Mouse (Mus musculus) embryonic facial prominence, embryonic 12.5 days (tissue): Measurements from ENCODE around the gene Aifm2. TPM values are rescaled to one million over a fixed set of nuclear protein-coding genes. Genes with fewer than 3 reads are reported as not detected.

Experiments used
- ATAC-seq: fragments of 200-750 bp; cut with Nextera tagmentation; 2 replicates; pipeline ENCODE4 v1.8.0; 2017; ENCODE audit not compliant: insufficient number of reproducible peaks, insufficient read depth, low FRiP score, low TSS enrichment
- H3K27ac ChIP-seq: fragments of 300-500 bp; sonication (generic); 2 replicates; pipeline ENCODE4 v1.5.1; 2016; ENCODE audit warnings: mild to moderate bottlenecking
- H3K27me3 ChIP-seq: fragments of 300-500 bp; sonication (generic); 2 replicates; pipeline ENCODE4 v1.6.1; 2016; ENCODE audit warnings: mild to moderate bottlenecking, moderate library complexity
- H3K36me3 ChIP-seq: fragments of 300-500 bp; sonication (generic); 2 replicates; pipeline ENCODE4 v1.6.1; 2016; ENCODE audit warnings: mild to moderate bottlenecking
- H3K4me1 ChIP-seq: fragments of 300-500 bp; sonication (generic); 2 replicates; pipeline ENCODE4 v1.6.1; 2016
- H3K4me2 ChIP-seq: fragments of 300-500 bp; sonication (generic); replicated peaks from 2 replicates; pipeline ENCODE4 v1.6.1; 2016; ENCODE audit warnings: mild to moderate bottlenecking, moderate library complexity
- H3K4me3 ChIP-seq: fragments of 300-500 bp; sonication (generic); 2 replicates; pipeline ENCODE4 v1.5.1; 2016; ENCODE audit warnings: mild to moderate bottlenecking
- H3K9ac ChIP-seq: fragments of 300-500 bp; sonication (generic); 2 replicates; pipeline ENCODE4 v1.6.1; 2016; ENCODE audit warnings: mild to moderate bottlenecking, moderate library complexity
- H3K9me3 ChIP-seq: fragments of 300-500 bp; sonication (generic); 2 replicates; pipeline ENCODE4 v1.6.1; 2016; ENCODE audit warnings: mild to moderate bottlenecking, moderate library complexity
- WGBS: fragments of 180-500 bp; shearing (Covaris S2); methylation state at CpG from one replicate; pipeline ENCODE4 v1.1.7; 2016; 5-methylcytosine and 5-hydroxymethylcytosine counted together
- polyA plus RNA-seq: library from polyadenylated mRNA; unstranded; fragments of >200 nt; fragmentation: Nextera tagmentation; extraction: Ambion mirVana; gene quantifications from 2 replicates; pipeline ENCODE4 v1.2.1, GENCODE M21; 2016

Aifm2 gene
- polyA plus RNA-seq, 1 experiment from 2014 or later = 13.4 TPM

DNA sequence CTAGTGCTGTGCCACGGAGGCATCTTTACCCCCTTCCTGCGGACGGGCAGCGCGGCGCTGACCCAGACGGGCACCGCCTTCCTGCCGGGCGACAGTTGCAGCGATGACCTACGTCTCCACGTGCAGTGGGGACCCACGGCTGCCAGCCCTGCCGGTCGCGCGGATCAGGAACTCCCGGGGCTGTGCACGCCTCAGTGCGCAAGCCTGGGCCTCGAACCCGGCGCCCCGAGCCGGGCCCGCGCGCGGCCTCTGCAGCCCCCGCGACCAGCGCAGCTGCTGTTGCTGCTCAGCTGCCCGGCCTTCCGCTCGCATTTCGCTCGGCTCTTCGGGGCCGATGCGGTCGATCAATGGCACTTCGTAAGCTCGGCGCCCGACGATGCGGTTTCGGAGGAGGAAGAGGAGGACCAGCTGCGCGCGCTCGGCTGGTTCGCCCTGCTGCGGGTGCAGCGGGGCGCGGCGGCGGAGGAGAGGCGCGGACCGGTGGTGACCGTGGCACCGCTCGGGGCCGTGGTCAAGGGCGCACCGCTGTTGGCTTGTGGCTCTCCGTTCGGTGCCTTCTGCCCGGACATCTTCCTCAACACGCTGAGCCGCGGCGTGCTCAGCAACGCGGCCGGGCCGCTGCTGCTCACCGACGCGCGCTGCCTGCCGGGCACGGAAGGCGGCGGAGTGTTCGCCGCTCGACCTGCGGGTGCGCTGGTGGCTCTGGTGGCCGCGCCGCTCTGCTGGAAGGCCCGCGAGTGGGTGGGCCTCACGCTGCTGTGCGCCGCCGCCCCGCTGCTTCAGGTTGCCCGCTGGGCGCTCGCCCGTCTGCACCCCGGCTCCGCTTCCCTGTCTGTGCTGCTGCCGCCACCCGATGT lies 19.1 kb upstream of the Aifm2 start:
- under 1% methylated on average over 93 of the region's 111 CpGs for WGBS
- peak overlapping the region; percentile 100 for H3K4me2 ChIP-seq
- peak overlapping the region; percentile 82 for H3K9ac ChIP-seq
- no peaks in the 10 kb centered on the region for H3K9me3 ChIP-seq
- H3K27ac ChIP-seq = no peak overlapping the region
- peak overlapping the region; percentile 95 for H3K4me3 ChIP-seq
- peaks cover 52% of the 10 kb centered on the region for H3K36me3 ChIP-seq
- H3K4me1 ChIP-seq = peaks cover 16% of the 10 kb centered on the region
- no peak; the same call in 1 of the 2 replicates for ATAC-seq
- H3K27me3 ChIP-seq = no peaks in the 10 kb centered on the region

DNA sequence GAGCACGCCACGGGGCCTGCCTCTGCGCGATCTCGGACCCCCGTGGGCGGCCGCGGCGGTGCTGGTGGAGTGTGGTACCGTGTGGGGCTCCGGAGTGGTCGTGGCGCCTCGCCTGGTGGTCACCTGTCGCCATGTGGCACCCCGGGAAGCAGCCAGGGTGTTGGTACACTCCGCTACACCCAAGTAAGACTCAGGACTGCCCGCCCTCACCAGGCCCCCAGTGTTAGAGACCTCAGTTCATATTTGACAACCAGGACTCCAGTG lies 18.6 kb upstream of the Aifm2 start:
- no peak overlapping the region for H3K27ac ChIP-seq
- peak overlapping the region; percentile 95 for H3K4me3 ChIP-seq
- H3K4me1 ChIP-seq = peaks cover 16% of the 10 kb centered on the region
- 10% methylated on average over 19 of the region's 19 CpGs for WGBS
- no peak for ATAC-seq
- no peaks in the 10 kb centered on the region for H3K27me3 ChIP-seq
- H3K4me2 ChIP-seq = peak overlapping the region; percentile 100
- H3K9me3 ChIP-seq = no peaks in the 10 kb centered on the region
- peak overlapping the region; percentile 82 for H3K9ac ChIP-seq
- peaks cover 52% of the 10 kb centered on the region for H3K36me3 ChIP-seq

- Histone ChIP-seq H3K4me2 (peak overlapping the region; percentile 100), H3K4me3 (peak overlapping the region; percentile 95), H3K27ac (no peak overlapping the region), H3K4me1 (peaks cover 16% of the 10 kb centered on the region), H3K9me3 (no peaks in the 10 kb centered on the region), H3K27me3 (no peaks in the 10 kb centered on the region), H3K36me3 (peaks cover 52% of the 10 kb centered on the region), H3K9ac (peak overlapping the region; percentile 82)
- ATAC-seq = no peak
- WGBS = 82% methylated on average over 2 of the region's 2 CpGs
Measured at GRCm38 (mm10) chr10:61697028-61697427, 18.0 kb upstream of the Aifm2 start.

- Histone ChIP-seq H3K4me1 (no peaks in the 10 kb centered on the region), H3K27ac (no peak overlapping the region), H3K9me3 (no peaks in the 10 kb centered on the region), H3K4me2 (no peak overlapping the region), H3K36me3 (peaks cover 35% of the 10 kb centered on the region), H3K27me3 (no peaks in the 10 kb centered on the region), H3K9ac (no peak overlapping the region), H3K4me3 (no peak overlapping the region)
- 82% methylated on average over 4 of the region's 4 CpGs for WGBS
- no peak for ATAC-seq
Measured at GRCm38 (mm10) chr10:61704663-61705062, 10.4 kb upstream of the Aifm2 start.

DNA sequence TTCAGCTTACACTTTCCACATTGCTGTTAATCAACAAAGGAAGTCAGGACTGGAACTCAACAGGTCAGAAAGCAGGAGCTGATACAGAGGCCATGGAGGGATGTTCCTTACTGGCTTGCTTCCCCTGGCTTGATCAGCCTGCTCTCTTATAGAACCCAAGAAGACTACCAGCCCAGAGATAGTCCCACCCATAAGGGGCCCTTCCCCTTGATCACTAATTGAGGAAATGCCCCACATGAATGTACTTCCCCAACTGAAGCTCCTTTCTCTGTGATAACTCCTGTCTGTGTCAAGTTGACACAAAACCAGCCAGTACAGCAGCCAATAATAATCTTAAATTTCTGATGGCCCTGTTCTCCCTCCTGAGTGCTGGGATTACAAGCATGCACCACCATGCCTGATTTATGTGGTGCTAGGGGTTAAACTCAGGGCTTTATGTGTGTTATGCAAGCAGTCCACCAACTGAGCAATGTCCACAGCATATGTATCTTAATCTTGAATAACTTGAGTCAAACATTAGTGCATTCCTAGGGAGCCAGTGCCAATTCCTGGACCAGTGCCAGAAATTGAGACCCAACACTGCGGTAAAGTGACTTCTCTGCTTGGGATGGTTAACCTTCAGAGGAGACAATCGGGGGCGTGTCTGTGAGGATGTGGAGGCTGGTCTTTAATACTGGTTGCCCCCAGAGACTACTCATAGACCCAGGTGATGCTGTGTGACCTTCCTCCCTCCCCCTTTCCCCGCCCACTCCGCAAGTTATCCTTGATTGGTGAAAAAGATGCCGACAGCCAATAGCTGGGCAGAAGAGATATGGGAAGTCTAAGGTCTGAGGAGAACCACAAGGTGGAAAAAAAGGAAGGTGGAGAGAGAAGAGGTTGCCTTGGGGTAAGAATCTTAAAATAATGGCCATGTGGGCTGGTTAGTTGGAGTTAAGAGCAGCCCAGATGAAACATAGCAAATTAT lies 8.4 kb upstream of the Aifm2 start:
- no peak for ATAC-seq
- Histone ChIP-seq H3K36me3 (peaks cover 26% of the 10 kb centered on the region), H3K9me3 (no peaks in the 10 kb centered on the region), H3K4me1 (no peaks in the 10 kb centered on the region), H3K27ac (no peak overlapping the region), H3K9ac (no peak overlapping the region), H3K4me2 (no peak overlapping the region), H3K27me3 (0 out of 2 replicates have a peak, but pooled peaks cover 4% of the 10 kb centered on the region), H3K4me3 (no peak overlapping the region)
- 71% methylated on average over 6 of the region's 6 CpGs for WGBS

GRCm38 (mm10) chr10:61713601-61714000 lies 1.5 kb upstream of the Aifm2 start:
- WGBS = 72% methylated on average over 3 of the region's 3 CpGs
- Histone ChIP-seq H3K36me3 (no peaks in the 10 kb centered on the region), H3K27ac (no peak overlapping the region), H3K4me2 (no peak overlapping the region), H3K9me3 (no peaks in the 10 kb centered on the region), H3K27me3 (0 out of 2 replicates have a peak, but pooled peaks cover 4% of the 10 kb centered on the region), H3K4me3 (no peak overlapping the region), H3K9ac (no peak overlapping the region), H3K4me1 (peaks cover 9% of the 10 kb centered on the region; the same call in 1 of the 2 replicates)
- ATAC-seq = no peak

- no peaks in the 10 kb centered on the region for H3K9me3 ChIP-seq
- H3K27me3 ChIP-seq = 0 out of 2 replicates have a peak, but pooled peaks cover 4% of the 10 kb centered on the region
- 89% methylated on average over 4 of the region's 4 CpGs for WGBS
- no peak for ATAC-seq
- H3K9ac ChIP-seq = no peak overlapping the region
- no peak overlapping the region for H3K27ac ChIP-seq
- peaks cover 9% of the 10 kb centered on the region; the same call in 1 of the 2 replicates for H3K4me1 ChIP-seq
- H3K4me3 ChIP-seq = no peak overlapping the region
- no peaks in the 10 kb centered on the region for H3K36me3 ChIP-seq
- H3K4me2 ChIP-seq = no peak overlapping the region
Measured at GRCm38 (mm10) chr10:61714146-61714545, 917 bp upstream of the Aifm2 start.

DNA sequence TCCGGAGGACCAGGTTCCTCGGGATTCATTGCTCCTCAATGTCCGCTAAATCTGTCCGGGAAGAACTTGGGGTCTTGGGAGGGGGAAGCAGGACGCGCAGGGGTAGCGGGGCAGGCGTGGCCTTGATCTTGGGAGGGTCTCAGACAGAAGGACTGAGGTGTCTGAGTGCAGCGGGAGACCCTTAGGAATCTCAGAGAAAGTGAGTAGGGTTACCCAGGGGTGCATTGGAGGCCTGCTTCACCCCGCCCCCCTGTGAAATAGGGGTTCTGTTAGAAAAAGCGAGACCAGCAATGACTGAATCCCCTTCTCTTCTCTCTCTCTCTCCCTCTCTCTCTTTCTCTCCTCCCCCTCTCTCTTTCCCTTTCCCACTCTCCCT lies 387 bp downstream of the Aifm2 start:
- WGBS = 3% methylated on average over 11 of the region's 11 CpGs
- H3K4me2 ChIP-seq = peak overlapping the region; percentile 86
- 0 out of 2 replicates have a peak, but pooled peaks cover 4% of the 10 kb centered on the region for H3K27me3 ChIP-seq
- H3K4me3 ChIP-seq = peak overlapping the region; percentile 57
- no peaks in the 10 kb centered on the region for H3K9me3 ChIP-seq
- peak overlapping the region; percentile 48 for H3K9ac ChIP-seq
- no peak overlapping the region for H3K27ac ChIP-seq
- peaks cover 9% of the 10 kb centered on the region; the same call in 1 of the 2 replicates for H3K4me1 ChIP-seq
- H3K36me3 ChIP-seq = no peaks in the 10 kb centered on the region
- peak; percentile 44 for ATAC-seq

DNA sequence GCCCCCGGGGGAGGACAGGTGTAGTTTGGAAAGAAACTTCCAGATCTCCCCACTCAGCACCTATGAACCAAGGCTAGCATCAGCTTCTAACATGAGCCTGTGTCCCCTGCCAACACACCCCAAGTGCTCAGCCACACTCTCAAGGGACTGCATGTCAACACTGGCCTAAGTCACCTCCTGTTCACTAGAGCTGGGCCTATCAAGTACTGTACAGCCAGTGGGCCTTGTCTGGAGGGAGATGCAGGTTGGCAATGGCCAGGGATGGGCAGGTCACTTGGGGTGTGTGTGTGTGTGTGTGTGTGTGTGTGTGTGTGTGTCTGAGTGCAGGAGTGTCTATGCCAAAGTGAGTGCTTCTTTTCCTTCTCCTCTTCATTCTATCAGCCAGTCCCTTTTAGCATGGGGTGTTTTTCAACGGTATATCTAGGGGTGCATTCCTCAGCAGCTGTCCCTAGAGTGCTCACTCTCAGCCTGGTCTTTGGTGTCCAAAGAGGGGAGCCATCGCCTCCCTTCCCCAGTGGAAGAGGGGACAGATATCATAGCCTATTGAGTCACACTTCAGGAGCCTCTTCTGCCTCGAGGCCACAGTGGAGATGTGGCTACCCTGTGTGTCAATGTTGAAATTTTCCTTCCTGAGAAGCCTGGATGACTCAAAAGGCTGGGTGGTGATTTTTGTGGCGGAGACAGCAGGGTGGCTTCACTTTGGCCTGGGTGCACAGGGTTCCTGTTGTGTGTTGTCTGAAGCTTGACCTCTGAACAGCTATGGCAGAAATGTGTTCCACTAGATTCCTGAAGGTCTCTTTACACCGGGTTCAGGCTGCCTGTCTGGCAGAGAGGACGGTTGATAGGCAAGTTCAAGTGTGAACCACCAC lies 1.2 kb downstream of the Aifm2 start:
- Histone ChIP-seq H3K9ac (peak overlapping the region; percentile 48; the same call in 1 of the 2 replicates), H3K36me3 (no peaks in the 10 kb centered on the region), H3K27me3 (no peaks in the 10 kb centered on the region), H3K9me3 (no peaks in the 10 kb centered on the region), H3K27ac (no peak overlapping the region), H3K4me1 (peaks cover 9% of the 10 kb centered on the region; the same call in 1 of the 2 replicates), H3K4me2 (peak overlapping the region; percentile 86), H3K4me3 (peak overlapping the region; percentile 57)
- WGBS = 69% methylated on average over 7 of the region's 7 CpGs
- ATAC-seq = no peak

GRCm38 (mm10) chr10:61717406-61718296 lies 2.6 kb downstream of the Aifm2 start:
- Histone ChIP-seq H3K36me3 (no peaks in the 10 kb centered on the region), H3K9ac (no peak overlapping the region), H3K27me3 (no peaks in the 10 kb centered on the region), H3K9me3 (no peaks in the 10 kb centered on the region), H3K27ac (no peak overlapping the region), H3K4me2 (no peak overlapping the region), H3K4me3 (no peak overlapping the region), H3K4me1 (peaks cover 9% of the 10 kb centered on the region; the same call in 1 of the 2 replicates)
- WGBS = 89% methylated on average over 12 of the region's 12 CpGs
- ATAC-seq = no peak
